Mouse (Mus musculus): ENCODE data around the gene Rgl1.

DNA sequence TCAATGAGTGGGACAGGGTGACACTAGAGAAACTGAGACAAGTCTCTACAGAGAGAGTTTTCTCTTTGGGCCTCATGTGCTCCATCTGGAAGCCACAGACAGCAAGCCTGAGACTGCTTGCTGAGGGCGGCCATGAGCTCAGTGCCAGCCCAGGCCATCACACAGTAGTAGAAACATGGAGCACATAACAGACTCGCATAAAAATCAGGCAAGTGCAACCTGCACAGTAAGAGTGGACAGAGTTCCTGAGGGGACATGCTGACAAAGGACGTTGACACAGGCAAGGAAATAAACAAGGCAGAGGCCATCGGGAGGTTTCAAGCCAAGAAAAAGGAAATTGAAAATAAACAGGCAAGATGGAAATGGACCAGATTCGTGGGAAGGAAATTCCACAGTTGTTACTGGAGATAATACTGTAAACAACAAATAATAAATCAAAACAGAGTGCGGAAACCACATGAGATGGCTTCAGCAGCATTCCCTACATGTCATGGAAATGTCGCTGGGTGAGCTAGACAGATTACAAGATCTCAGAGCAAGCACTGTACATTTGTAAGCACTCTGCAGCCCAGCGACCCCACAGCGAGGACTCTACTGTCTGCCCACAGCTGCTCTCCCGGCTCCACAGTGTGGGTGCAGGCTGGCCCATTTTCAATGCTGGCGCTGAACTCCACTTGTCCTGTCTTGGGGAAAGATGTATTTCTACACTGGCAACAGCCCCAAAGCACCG, 88.5 kb downstream of the Rgl1 start:
- TF ChIP-seq POLR2A (IDR thresholded peaks at IDR 0.05; ENCODE audit: low read depth, low read length) (no peak), CTCF (IDR thresholded peaks at IDR 0.05; ENCODE audit: extremely low read depth, insufficient read depth, insufficient read length, insufficient replicate concordance) (no peak)
